Mouse (Mus musculus): ENCODE data around the gene Smo. TPM values are rescaled to one million over a fixed set of nuclear protein-coding genes. Genes with fewer than 3 reads are reported as not detected.

The Smo gene
- polyA plus RNA-seq, 1 experiment from 2014 or later, result 36.9 TPM

DNA sequence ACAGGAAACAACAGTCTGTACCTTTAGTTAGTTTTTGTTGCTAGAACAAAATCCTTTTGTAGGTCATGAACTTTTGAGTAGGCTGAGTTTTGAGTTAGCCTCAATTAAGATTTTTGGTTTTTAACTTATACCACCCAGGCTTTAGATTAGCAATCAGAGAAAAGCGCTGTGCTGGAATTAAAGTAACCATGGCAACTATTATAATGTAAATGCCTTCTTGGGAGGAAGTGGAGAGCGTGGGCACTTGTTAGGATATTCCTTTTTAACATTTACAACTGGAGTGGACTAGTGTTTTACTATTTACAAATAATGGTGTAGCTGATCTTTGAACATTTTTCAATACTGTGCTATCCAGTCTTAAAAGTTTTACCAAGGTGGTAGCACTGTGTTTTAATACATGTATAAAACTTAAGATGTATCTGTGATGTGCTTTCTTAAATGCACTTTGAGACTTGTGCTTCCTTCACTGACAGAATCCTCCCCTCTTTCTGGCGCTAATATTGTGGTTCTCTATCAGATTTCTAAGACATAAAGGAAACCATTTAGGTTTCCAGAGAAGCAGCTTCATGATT lies 53.6 kb downstream of the Smo start:
- Histone ChIP-seq H3K36me3 (no peaks in the 10 kb centered on the region), H3K9me3 (no peaks in the 10 kb centered on the region), H3K27me3 (ENCODE audit: insufficient read depth, poor library complexity, severe bottlenecking) (no peaks in the 10 kb centered on the region), H3K4me1 (no peaks in the 10 kb centered on the region), H3K4me3 (no peak overlapping the region), H3K27ac (no peak overlapping the region)
- WGBS, result 67% methylated on average over 3 of the region's 3 CpGs
- no peak for DNase-seq (ENCODE audit: low spot score)

DNA sequence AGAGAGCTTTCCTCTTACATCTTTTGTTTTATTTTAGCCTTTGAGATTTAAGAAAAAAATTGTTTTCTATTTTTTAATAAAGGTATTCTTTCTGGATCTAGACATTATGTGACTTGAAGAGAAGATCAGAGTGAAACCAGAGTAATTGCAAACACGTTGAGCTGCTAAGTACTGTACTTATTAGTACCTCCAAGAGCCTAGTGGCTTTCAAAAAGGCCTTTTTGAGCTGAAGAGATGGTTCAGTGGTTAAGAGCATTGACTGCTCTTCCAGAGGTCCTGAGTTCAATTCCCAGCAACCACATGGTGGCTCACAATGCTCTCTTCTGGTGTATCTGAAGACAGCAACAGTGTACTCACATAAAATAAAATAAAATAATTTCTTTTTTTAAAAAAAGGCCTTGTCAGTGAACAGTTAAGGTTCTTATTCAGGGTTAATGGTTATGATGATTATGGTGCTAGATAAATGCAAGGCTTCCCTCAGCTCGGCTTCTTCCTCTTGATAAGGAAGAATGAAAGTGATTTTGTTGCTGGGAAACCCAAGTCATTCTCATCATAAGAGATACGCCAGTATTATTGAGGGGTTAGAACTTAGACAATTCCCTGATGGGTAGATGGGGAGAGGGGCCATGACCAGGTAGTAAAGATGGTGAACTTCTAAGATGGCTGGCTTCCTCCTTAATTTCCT lies 54.9 kb downstream of the Smo start:
- Histone ChIP-seq H3K4me1 (no peaks in the 10 kb centered on the region), H3K27ac (no peak overlapping the region), H3K4me3 (no peak overlapping the region), H3K27me3 (ENCODE audit: insufficient read depth, poor library complexity, severe bottlenecking) (no peaks in the 10 kb centered on the region), H3K36me3 (no peaks in the 10 kb centered on the region), H3K9me3 (no peaks in the 10 kb centered on the region)
- no peak for DNase-seq (ENCODE audit: low spot score)
- 79% methylated on average over 3 of the region's 3 CpGs for WGBS

DNA sequence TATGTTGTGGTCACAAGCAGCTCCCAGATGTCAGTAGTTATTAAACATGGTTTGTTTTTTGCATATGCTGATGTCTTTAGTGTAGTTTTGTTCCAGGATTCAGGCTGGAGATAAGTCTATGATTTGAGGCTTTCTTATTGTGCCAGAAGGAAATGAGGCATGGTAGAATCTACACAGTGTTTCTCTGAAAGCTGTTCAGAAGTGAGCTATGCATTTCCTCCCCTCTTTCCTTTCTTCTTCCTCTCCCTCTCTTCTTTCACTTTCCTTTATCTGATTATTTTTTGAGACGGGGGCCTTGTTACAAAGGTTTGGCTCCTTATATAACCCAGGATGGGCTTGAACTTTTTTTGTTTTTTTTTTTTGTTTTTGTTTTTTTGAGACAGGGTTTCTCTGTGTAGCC lies 58.2 kb downstream of the Smo start:
- WGBS, result 79% methylated on average over 1 of the region's 1 CpGs
- Histone ChIP-seq H3K4me3 (no peak overlapping the region), H3K4me1 (no peaks in the 10 kb centered on the region), H3K36me3 (no peaks in the 10 kb centered on the region), H3K27me3 (ENCODE audit: insufficient read depth, poor library complexity, severe bottlenecking) (no peaks in the 10 kb centered on the region), H3K9me3 (no peaks in the 10 kb centered on the region), H3K27ac (no peak overlapping the region)
- DNase-seq (ENCODE audit: low spot score), result no peak

GRCm38 (mm10) chr6:29794582-29794981 lies 59.3 kb downstream of the Smo start:
- WGBS, result 83% methylated on average over 6 of the region's 6 CpGs
- H3K27me3 ChIP-seq (ENCODE audit: insufficient read depth, poor library complexity, severe bottlenecking), result no peaks in the 10 kb centered on the region

DNA sequence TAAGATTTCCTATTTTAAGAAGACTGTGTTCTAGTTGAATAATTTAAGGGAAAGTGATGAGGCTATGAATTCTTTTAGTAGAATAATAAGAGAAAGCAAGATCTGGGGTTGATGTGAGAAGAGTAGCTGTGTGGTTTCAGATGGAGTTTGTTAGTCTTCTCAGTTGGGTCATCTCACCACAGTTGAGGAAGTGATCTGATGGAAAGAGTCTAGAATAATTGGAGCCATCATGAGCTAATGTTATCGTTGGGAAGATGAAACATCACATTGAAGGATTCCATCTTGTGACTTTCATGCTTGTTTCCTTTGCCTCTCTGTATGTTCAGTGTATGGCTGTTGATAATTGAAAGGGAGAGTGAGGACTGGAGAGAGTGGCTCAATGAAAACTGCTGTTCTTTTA lies 67.7 kb downstream of the Smo start:
- WGBS, result 89% methylated on average over 1 of the region's 1 CpGs
- no peak for DNase-seq (ENCODE audit: low spot score)
- no peak overlapping the region for H3K4me3 ChIP-seq
- H3K36me3 ChIP-seq, result 0 out of 2 replicates have a peak, but pooled peaks cover 2% of the 10 kb centered on the region
- H3K4me1 ChIP-seq, result no peaks in the 10 kb centered on the region
- no peaks in the 10 kb centered on the region for H3K9me3 ChIP-seq
- no peaks in the 10 kb centered on the region for H3K27me3 ChIP-seq (ENCODE audit: insufficient read depth, poor library complexity, severe bottlenecking)
- H3K27ac ChIP-seq, result no peak overlapping the region

More at GRCm38 (mm10) chr6:29794582-29794981, 59.3 kb downstream of the Smo start:
- H3K4me3 ChIP-seq, result no peak overlapping the region
- H3K4me1 ChIP-seq, result no peaks in the 10 kb centered on the region
- H3K36me3 ChIP-seq, result no peaks in the 10 kb centered on the region
- H3K9me3 ChIP-seq, result no peaks in the 10 kb centered on the region
- no peak overlapping the region for H3K27ac ChIP-seq
- no peak for DNase-seq (ENCODE audit: low spot score)

DNA sequence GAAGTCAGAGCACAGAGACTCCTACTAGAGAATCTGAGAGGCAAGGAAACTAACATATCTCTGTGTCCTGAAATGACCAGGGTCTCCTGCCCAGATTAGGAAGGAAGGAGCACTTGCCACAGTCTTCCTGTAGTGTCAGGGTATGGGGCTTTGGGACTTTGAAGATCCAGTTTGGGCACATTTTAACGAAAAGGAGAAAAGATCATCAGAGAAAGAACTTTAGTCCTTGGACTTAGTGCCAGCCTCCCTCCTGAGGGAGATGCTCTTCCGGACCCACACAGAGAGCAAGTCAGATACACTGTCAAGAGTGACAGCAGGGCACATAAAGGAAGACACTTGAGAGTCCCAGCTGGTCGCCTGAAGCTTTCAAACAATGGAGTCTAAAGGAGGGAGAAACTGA lies 68.7 kb downstream of the Smo start:
- no peak for DNase-seq (ENCODE audit: low spot score)
- WGBS, result 72% methylated on average over 3 of the region's 3 CpGs
- H3K27ac ChIP-seq, result no peak overlapping the region
- H3K36me3 ChIP-seq, result 0 out of 2 replicates have a peak, but pooled peaks cover 2% of the 10 kb centered on the region
- no peaks in the 10 kb centered on the region for H3K9me3 ChIP-seq
- H3K4me3 ChIP-seq, result no peak overlapping the region
- H3K4me1 ChIP-seq, result no peaks in the 10 kb centered on the region
- H3K27me3 ChIP-seq (ENCODE audit: insufficient read depth, poor library complexity, severe bottlenecking), result no peaks in the 10 kb centered on the region

DNA sequence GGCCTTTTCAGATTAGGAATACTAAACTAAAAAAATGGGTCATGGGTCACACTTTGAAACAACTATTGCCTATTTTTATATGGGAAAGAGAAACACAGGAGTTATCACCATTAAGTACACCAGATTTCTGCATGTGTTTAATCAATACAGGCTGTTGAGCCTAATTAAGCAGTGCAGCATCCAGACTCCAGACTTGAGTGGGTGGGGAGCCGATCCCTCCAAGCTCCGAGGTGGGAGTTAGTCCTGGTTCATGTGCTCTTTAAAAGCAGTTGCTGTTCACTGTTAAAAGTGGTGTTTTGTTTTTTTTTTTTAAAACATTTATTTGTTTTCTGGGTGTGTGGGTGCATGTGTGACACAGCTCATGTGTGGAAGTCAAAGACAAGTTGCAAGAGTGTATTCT lies 70.1 kb downstream of the Smo start:
- WGBS, result 88% methylated on average over 2 of the region's 2 CpGs
- no peak for DNase-seq (ENCODE audit: low spot score)

More for the DNA sequence above, 70.1 kb downstream of the Smo start:
- Histone ChIP-seq H3K4me3 (no peak overlapping the region), H3K36me3 (0 out of 2 replicates have a peak, but pooled peaks cover 2% of the 10 kb centered on the region), H3K27ac (no peak overlapping the region), H3K9me3 (no peaks in the 10 kb centered on the region), H3K4me1 (no peaks in the 10 kb centered on the region), H3K27me3 (ENCODE audit: insufficient read depth, poor library complexity, severe bottlenecking) (no peaks in the 10 kb centered on the region)

Other genes starting within 250 kb of the Smo start
- gene Kcp, start 227.6 kb upstream of the Smo start, polyA plus RNA-seq (2016; fragmentation: Nextera tagmentation; extraction: Ambion mirVana), result 13.8 and 23.3 TPM in 2 replicates
- gene Irf5, start 208.9 kb upstream of the Smo start, polyA plus RNA-seq (2016; fragmentation: Nextera tagmentation; extraction: Ambion mirVana), result 22.1 and 24.9 TPM in 2 replicates
- gene Tnpo3, start 125.6 kb upstream of the Smo start, polyA plus RNA-seq (2016; fragmentation: Nextera tagmentation; extraction: Ambion mirVana), result 89.1 and 90.2 TPM in 2 replicates
- 16.0 and 17.2 TPM in 2 replicates for gene Tspan33, start 41.3 kb upstream of the Smo start, polyA plus RNA-seq (2016; fragmentation: Nextera tagmentation; extraction: Ambion mirVana)
- gene Ahcyl2, start 32.5 kb downstream of the Smo start, polyA plus RNA-seq (2016; fragmentation: Nextera tagmentation; extraction: Ambion mirVana), result 9.7 and 13.5 TPM in 2 replicates
- gene Strip2, start 181.5 kb downstream of the Smo start, polyA plus RNA-seq (2016; fragmentation: Nextera tagmentation; extraction: Ambion mirVana), result 7.3 and 19.5 TPM in 2 replicates